Mouse (Mus musculus): ENCODE measurements around the gene Ndufs6.

DNA sequence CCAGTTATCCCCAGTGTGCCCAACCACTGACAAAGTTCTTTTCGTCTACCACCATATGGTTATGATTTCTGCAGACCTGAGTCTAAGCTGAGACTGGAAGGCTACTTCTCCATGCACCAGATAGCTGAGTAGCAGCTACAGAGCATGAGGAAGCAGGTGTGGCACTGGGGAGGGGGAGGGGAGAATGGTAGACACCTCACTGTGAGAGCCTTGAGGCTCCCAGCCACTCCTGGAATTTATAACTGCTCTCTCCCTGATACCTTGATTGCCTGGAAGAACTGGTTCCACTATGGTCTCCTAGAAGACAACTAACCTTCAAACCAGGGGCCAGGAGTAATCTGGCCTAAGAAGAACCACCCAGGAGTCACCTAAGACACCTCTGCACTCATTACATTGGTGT, 49.1 kb downstream of the Ndufs6 start:
- no peak for TF ChIP-seq CTCF (IDR thresholded peaks at IDR 0.05; ENCODE audit: low read depth, low read length)
- no peak for TF ChIP-seq POLR2A (IDR thresholded peaks at IDR 0.05; ENCODE audit: extremely low read depth, insufficient read depth, low read length)

Measured in liver, adult 2 months (tissue).